Mouse (Mus musculus): Measurements from ENCODE around the gene AI464131. TPM values are rescaled to one million over a fixed set of nuclear protein-coding genes. Genes with fewer than 3 reads are reported as not detected.

Gene AI464131
- polyA plus RNA-seq, 2 experiments, result 0.44 to 0.62 TPM

GRCm38 (mm10) chr4:41519195-41519594 lies 16.3 kb upstream of the AI464131 start:
- no peak for ATAC-seq (ENCODE audit: insufficient read depth)
- H3K27me3 ChIP-seq (ENCODE audit: control insufficient read depth, insufficient read depth, low read length), result no peaks in the 10 kb centered on the region
- H3K27ac ChIP-seq, result no peak overlapping the region

GRCm38 (mm10) chr4:41518349-41518748 lies 15.5 kb upstream of the AI464131 start:
- Histone ChIP-seq H3K9me3 (ENCODE audit: control insufficient read depth, low read length) (no peaks in the 10 kb centered on the region), H3K4me1 (replicated peaks; ENCODE audit: control insufficient read depth in 2 of 2, insufficient read depth in 2 of 2, low read length in 1 of 2) (no peaks in the 10 kb centered on the region), H3K27ac (no peak overlapping the region), H3K27me3 (ENCODE audit: control insufficient read depth, insufficient read depth, low read length) (no peaks in the 10 kb centered on the region), H3K9ac (replicated peaks) (no peak overlapping the region), H3K4me3 (ENCODE audit: insufficient read depth in 1 of 2, low read depth in 2 of 2, low read length in 2 of 2) (no peak overlapping the region), H3K4me2 (ENCODE audit: low read depth) (no peak overlapping the region), H3K36me3 (replicated peaks; ENCODE audit: control insufficient read depth, insufficient read depth, low read depth) (no peaks in the 10 kb centered on the region)
- TF ChIP-seq CTCF (IDR thresholded peaks at IDR 0.05; ENCODE audit: low read depth) (no peak), EP300 (IDR thresholded peaks at IDR 0.05; ENCODE audit: low read depth) (no peak)
- DNase-seq (ENCODE audit: low read depth in 3 of 3, low spot score in 3 of 3) (no peak), ATAC-seq (ENCODE audit: insufficient read depth) (no peak)
- WGBS (ENCODE audit: insufficient replicate concordance), result 75% methylated on average over 7 of the region's 7 CpGs

More at GRCm38 (mm10) chr4:41519195-41519594, 16.3 kb upstream of the AI464131 start:
- no peaks in the 10 kb centered on the region for H3K4me1 ChIP-seq (replicated peaks; ENCODE audit: control insufficient read depth in 2 of 2, insufficient read depth in 2 of 2, low read length in 1 of 2)
- no peak for TF ChIP-seq EP300 (IDR thresholded peaks at IDR 0.05; ENCODE audit: low read depth)
- no peak for TF ChIP-seq CTCF (IDR thresholded peaks at IDR 0.05; ENCODE audit: low read depth)
- WGBS (ENCODE audit: insufficient replicate concordance), result 69% methylated on average over 5 of the region's 5 CpGs
- H3K9me3 ChIP-seq (ENCODE audit: control insufficient read depth, low read length), result no peaks in the 10 kb centered on the region
- no peak for DNase-seq (ENCODE audit: low read depth in 3 of 3, low spot score in 3 of 3)
- H3K4me3 ChIP-seq (ENCODE audit: insufficient read depth in 1 of 2, low read depth in 2 of 2, low read length in 2 of 2), result no peak overlapping the region
- no peak overlapping the region for H3K9ac ChIP-seq (replicated peaks)
- no peaks in the 10 kb centered on the region for H3K36me3 ChIP-seq (replicated peaks; ENCODE audit: control insufficient read depth, insufficient read depth, low read depth)
- no peak overlapping the region for H3K4me2 ChIP-seq (ENCODE audit: low read depth)

- Histone ChIP-seq H3K27ac (no peak within 1 kb of the TSS), H3K36me3 (replicated peaks; ENCODE audit: control insufficient read depth, insufficient read depth, low read depth) (no peaks in the 10 kb centered on the region), H3K4me3 (ENCODE audit: insufficient read depth in 1 of 2, low read depth in 2 of 2, low read length in 2 of 2) (no peak within 1 kb of the TSS), H3K4me1 (replicated peaks; ENCODE audit: control insufficient read depth in 2 of 2, insufficient read depth in 2 of 2, low read length in 1 of 2) (no peaks in the 10 kb centered on the region), H3K9ac (replicated peaks) (no peak within 1 kb of the TSS), H3K27me3 (ENCODE audit: control insufficient read depth, insufficient read depth, low read length) (no peaks in the 10 kb centered on the region), H3K4me2 (ENCODE audit: low read depth) (no peak within 1 kb of the TSS), H3K9me3 (ENCODE audit: control insufficient read depth, low read length) (no peaks in the 10 kb centered on the region)
- no peak for DNase-seq (ENCODE audit: low read depth in 3 of 3, low spot score in 3 of 3)
- no peak for ATAC-seq (ENCODE audit: insufficient read depth)
- TF ChIP-seq EP300 (IDR thresholded peaks at IDR 0.05; ENCODE audit: low read depth) (no peak), CTCF (IDR thresholded peaks at IDR 0.05; ENCODE audit: low read depth) (no peak)
- 39% methylated on average over 2 of the region's 2 CpGs for WGBS (ENCODE audit: insufficient replicate concordance)
These were observed 14.4 kb upstream of the AI464131 start, which contains the start of gene 1110017D15Rik for GRCm38 (mm10) chr4:41517233-41517632. Gene 1110017D15Rik (minus strand): TSS chr4:41517333.

GRCm38 (mm10) chr4:41513714-41514113 lies 10.8 kb upstream of the AI464131 start:
- Histone ChIP-seq H3K4me2 (ENCODE audit: low read depth) (no peak overlapping the region), H3K36me3 (replicated peaks; ENCODE audit: control insufficient read depth, insufficient read depth, low read depth) (no peaks in the 10 kb centered on the region), H3K4me1 (replicated peaks; ENCODE audit: control insufficient read depth in 2 of 2, insufficient read depth in 2 of 2, low read length in 1 of 2) (no peaks in the 10 kb centered on the region), H3K27me3 (ENCODE audit: control insufficient read depth, insufficient read depth, low read length) (no peaks in the 10 kb centered on the region; the same call in 1 of the 2 replicates), H3K9me3 (ENCODE audit: control insufficient read depth, low read length) (no peaks in the 10 kb centered on the region), H3K4me3 (ENCODE audit: insufficient read depth in 1 of 2, low read depth in 2 of 2, low read length in 2 of 2) (no peak overlapping the region), H3K27ac (no peak overlapping the region), H3K9ac (replicated peaks) (no peak overlapping the region)
- DNase-seq (ENCODE audit: low read depth in 3 of 3, low spot score in 3 of 3) (no peak), ATAC-seq (ENCODE audit: insufficient read depth) (no peak)
- WGBS (ENCODE audit: insufficient replicate concordance), result 19% methylated on average over 8 of the region's 8 CpGs
- TF ChIP-seq EP300 (IDR thresholded peaks at IDR 0.05; ENCODE audit: low read depth) (no peak), CTCF (IDR thresholded peaks at IDR 0.05; ENCODE audit: low read depth) (no peak)

GRCm38 (mm10) chr4:41513309-41513708 lies 10.4 kb upstream of the AI464131 start:
- H3K4me1 ChIP-seq (replicated peaks; ENCODE audit: control insufficient read depth in 2 of 2, insufficient read depth in 2 of 2, low read length in 1 of 2), result no peaks in the 10 kb centered on the region
- no peaks in the 10 kb centered on the region for H3K9me3 ChIP-seq (ENCODE audit: control insufficient read depth, low read length)
- H3K36me3 ChIP-seq (replicated peaks; ENCODE audit: control insufficient read depth, insufficient read depth, low read depth), result no peaks in the 10 kb centered on the region
- H3K4me2 ChIP-seq (ENCODE audit: low read depth), result no peak overlapping the region
- ATAC-seq (ENCODE audit: insufficient read depth), result no peak
- H3K4me3 ChIP-seq (ENCODE audit: insufficient read depth in 1 of 2, low read depth in 2 of 2, low read length in 2 of 2), result no peak overlapping the region
- H3K9ac ChIP-seq (replicated peaks), result no peak overlapping the region
- no peak for DNase-seq (ENCODE audit: low read depth in 3 of 3, low spot score in 3 of 3)
- H3K27me3 ChIP-seq (ENCODE audit: control insufficient read depth, insufficient read depth, low read length), result no peaks in the 10 kb centered on the region; the same call in 1 of the 2 replicates
- 44% methylated on average over 4 of the region's 4 CpGs for WGBS (ENCODE audit: insufficient replicate concordance)
- TF ChIP-seq CTCF (IDR thresholded peaks at IDR 0.05; ENCODE audit: low read depth) (no peak), EP300 (IDR thresholded peaks at IDR 0.05; ENCODE audit: low read depth) (no peak)
- H3K27ac ChIP-seq, result no peak overlapping the region

Measured in liver, embryonic 14.5 days (tissue).